Mouse (Mus musculus) spleen, adult 2 months (tissue): ENCODE data around the gene Sphk2.

Experiments
- CTCF ChIP-seq: fragments of 200-500 bp; IDR thresholded peaks from 2 replicates; pipeline ENCODE4 v1.5.1; 2011; ENCODE audit warnings: mild to moderate bottlenecking, inconsistent platforms; ENCODE audit not compliant: insufficient read depth, insufficient read length, insufficient replicate concordance; ENCODE audit errors: extremely low read depth
- POLR2A ChIP-seq: fragments of 200-500 bp; IDR thresholded peaks from 2 replicates; pipeline ENCODE4 v1.6.1; 2011; ENCODE audit warnings: low read depth, low read length, inconsistent platforms

DNA sequence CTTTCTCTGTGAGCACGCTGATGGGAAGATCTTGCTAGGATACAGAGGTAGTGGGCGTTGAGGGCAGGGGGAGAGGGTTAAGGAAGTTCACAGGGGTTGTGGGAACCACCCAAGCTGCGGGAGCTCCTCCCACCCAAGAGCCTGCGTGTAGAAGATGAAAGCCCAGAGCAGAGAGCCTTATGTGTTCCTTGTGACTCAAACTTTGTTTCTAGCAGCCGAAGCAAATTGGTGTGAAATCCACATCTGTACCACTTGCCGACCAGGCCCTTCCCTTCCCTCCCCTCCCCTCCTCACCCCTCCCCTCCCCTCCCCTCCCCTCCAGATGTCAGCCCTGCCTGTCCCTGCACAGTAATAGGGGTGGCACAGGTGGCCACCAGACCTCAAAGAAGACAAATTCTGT lies 22.7 kb downstream of the Sphk2 start:
- TF ChIP-seq CTCF (no peak), POLR2A (no peak)
